Mouse (Mus musculus): ENCODE results near the gene Bloc1s5.
"Not testable (repeated sequence)": the region's sequence is repeated elsewhere in the genome, so short reads cannot be mapped to it uniquely, and the experiment has no call there.

The Bloc1s5 gene

GRCm38 (mm10) chr13:38623296-38623695 lies 11.6 kb downstream of the Bloc1s5 start:
- intact Hi-C loops (cut with DNase I): loop anchor here (10.0 kb wide), 1 partner anchor 278 kb away; the partner anchor contains the start of gene Bmp6

- intact Hi-C loops (cut with DNase I): not testable (repeated sequence)
These were observed 16.8 kb downstream of the Bloc1s5 start for GRCm38 (mm10) chr13:38618001-38618630.

- intact Hi-C loops (cut with DNase I): no loop called here
These were observed 18.0 kb downstream of the Bloc1s5 start for GRCm38 (mm10) chr13:38616887-38617286.

- intact Hi-C loops (cut with DNase I): no loop called here
These were observed 19.3 kb downstream of the Bloc1s5 start for GRCm38 (mm10) chr13:38615656-38616055.

GRCm38 (mm10) chr13:38614298-38614697 lies 20.6 kb downstream of the Bloc1s5 start:
- intact Hi-C loops (cut with DNase I): no loop called here

- intact Hi-C loops (cut with DNase I): no loop called here
These were observed 21.3 kb downstream of the Bloc1s5 start for GRCm38 (mm10) chr13:38613583-38613982.

- intact Hi-C loops (cut with DNase I): no loop called here
These were observed 22.3 kb downstream of the Bloc1s5 start for GRCm38 (mm10) chr13:38612608-38613007.

GRCm38 (mm10) chr13:38612179-38612578 lies 22.7 kb downstream of the Bloc1s5 start:
- intact Hi-C loops (cut with DNase I): no loop called here

- intact Hi-C loops (cut with DNase I): no loop called here
These were observed 24.6 kb downstream of the Bloc1s5 start for GRCm38 (mm10) chr13:38610336-38610735.

- intact Hi-C loops (cut with DNase I): loop anchor here (10.0 kb wide), 1 partner anchor 632 kb away; no protein-coding TSS in a partner anchor
These were observed 27.8 kb downstream of the Bloc1s5 start for GRCm38 (mm10) chr13:38607130-38607529.

- intact Hi-C loops (cut with DNase I): loop anchor here (10.0 kb wide), 1 partner anchor 631 kb away; no protein-coding TSS in a partner anchor
These were observed 29.6 kb downstream of the Bloc1s5 start for GRCm38 (mm10) chr13:38605353-38605752.

GRCm38 (mm10) chr13:38602966-38603365 lies 31.9 kb downstream of the Bloc1s5 start:
- intact Hi-C loops (cut with DNase I): loop anchor here (10.0 kb wide), 1 partner anchor 628 kb away; no protein-coding TSS in a partner anchor

GRCm38 (mm10) chr13:38602243-38602832 lies 32.6 kb downstream of the Bloc1s5 start:
- intact Hi-C loops (cut with DNase I): loop anchor here (10.0 kb wide), 1 partner anchor 628 kb away; no protein-coding TSS in a partner anchor

GRCm38 (mm10) chr13:38600811-38601210 lies 34.1 kb downstream of the Bloc1s5 start:
- intact Hi-C loops (cut with DNase I): loop anchor here (10.0 kb wide), 1 partner anchor 626 kb away; no protein-coding TSS in a partner anchor

- intact Hi-C loops (cut with DNase I): no loop called here
These were observed 37.8 kb downstream of the Bloc1s5 start for GRCm38 (mm10) chr13:38597076-38597475.

- intact Hi-C loops (cut with DNase I): no loop called here
These were observed 38.4 kb downstream of the Bloc1s5 start for GRCm38 (mm10) chr13:38596461-38596860.

GRCm38 (mm10) chr13:38593114-38593513 lies 41.8 kb downstream of the Bloc1s5 start:
- intact Hi-C loops (cut with DNase I): loop anchor here (5.0 kb wide), 1 partner anchor 371 kb away; no protein-coding TSS in a partner anchor

- intact Hi-C loops (cut with DNase I): loop anchor here (10.0 kb wide), 1 partner anchor 123 kb away; no protein-coding TSS in a partner anchor
These were observed 47.6 kb downstream of the Bloc1s5 start for GRCm38 (mm10) chr13:38587350-38587749.

- intact Hi-C loops (cut with DNase I): loop anchor here (10.0 kb wide), 1 partner anchor 122 kb away; no protein-coding TSS in a partner anchor
These were observed 48.5 kb downstream of the Bloc1s5 start for GRCm38 (mm10) chr13:38586451-38586850.

- intact Hi-C loops (cut with DNase I): loop anchor here (5.0 to 10.0 kb wide), 3 partner anchors 118 to 515 kb away; no protein-coding TSS in a partner anchor
These were observed 52.1 kb downstream of the Bloc1s5 start for GRCm38 (mm10) chr13:38582768-38583167.

GRCm38 (mm10) chr13:38580601-38581457 lies 54.1 kb downstream of the Bloc1s5 start:
- intact Hi-C loops (cut with DNase I): loop anchor here (5.0 to 10.0 kb wide), 3 partner anchors 116 to 514 kb away; no protein-coding TSS in a partner anchor

Data from adrenal gland (tissue).